Mouse (Mus musculus): ENCODE results near the gene Gm17349.
"Not testable (repeated sequence)": the region's sequence is repeated elsewhere in the genome, so short reads cannot be mapped to it uniquely, and the experiment has no call there.

Gene Gm17349

DNA sequence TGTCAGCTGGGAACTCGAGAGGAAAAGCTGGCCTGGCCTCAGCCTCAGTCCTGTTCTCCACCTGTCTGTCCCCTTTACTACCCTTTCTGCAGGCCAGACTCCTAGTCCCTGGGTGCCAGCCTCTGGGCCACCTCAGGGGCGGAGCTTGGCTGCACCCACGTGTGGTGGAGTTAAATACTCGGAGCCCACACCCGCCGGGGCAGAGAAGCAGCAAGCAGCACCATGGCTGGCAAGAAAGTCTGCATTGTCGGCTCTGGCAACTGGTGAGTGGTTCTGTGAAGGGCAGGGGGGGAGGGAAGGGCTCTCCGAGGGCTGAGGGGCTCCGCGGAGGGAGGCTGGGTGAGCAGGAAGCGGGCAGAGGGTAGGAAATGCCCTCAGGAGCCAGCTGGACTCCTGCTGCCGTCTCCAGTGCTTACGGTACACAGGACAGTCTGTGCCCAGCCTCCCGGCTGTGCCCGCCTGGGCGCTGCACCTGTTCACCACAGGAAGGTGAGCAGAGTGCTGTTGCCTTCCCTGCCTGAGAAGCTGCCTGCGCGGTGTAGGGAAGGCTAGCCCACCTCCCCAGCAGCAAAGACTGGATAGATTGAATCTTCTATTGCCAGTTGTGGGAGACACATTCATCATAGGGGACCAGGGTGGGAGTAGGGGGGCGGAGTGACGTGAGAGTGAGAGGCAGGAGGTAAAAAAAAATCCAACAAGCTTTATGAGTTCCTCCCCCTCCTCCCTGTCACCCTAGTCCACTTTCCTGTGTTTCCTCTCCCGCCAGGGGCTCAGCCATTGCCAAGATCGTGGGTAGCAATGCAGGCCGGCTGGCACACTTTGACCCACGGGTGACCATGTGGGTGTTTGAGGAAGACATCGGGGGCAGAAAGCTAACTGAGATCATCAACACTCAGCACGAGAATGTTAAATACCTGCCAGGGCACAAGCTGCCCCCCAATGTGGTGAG, 12.4 kb upstream of the Gm17349 start, which contains the start of gene Gpd1:
TSS of gene Gpd1 (plus strand) at position 130 of the 949 bp plus-strand sequence.
- peak in 1 of 2 experiments; percentile 57 for DNase-seq (ENCODE audit: low spot score in 2 of 2)

DNA sequence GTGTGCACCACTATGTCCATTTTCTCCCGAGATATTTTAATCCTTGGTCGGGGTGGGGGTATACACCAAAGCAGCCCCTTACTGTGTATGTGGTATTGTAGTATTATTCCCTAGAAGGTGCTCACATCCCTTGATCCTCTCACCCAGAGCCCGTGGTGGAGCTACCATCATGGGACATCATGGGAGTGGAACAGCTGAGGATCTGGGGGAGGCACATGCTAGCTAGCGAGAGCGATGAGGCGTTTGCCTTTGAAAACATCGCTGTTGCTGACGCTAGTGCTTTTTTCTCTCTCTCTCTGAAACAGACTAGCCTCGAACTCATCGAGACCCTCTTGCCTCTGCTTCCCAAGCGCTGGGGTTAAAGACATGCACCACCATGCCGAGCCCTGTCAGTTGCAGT, 11.5 kb upstream of the Gm17349 start:
- DNase-seq (ENCODE audit: low spot score in 2 of 2): no peak

DNA sequence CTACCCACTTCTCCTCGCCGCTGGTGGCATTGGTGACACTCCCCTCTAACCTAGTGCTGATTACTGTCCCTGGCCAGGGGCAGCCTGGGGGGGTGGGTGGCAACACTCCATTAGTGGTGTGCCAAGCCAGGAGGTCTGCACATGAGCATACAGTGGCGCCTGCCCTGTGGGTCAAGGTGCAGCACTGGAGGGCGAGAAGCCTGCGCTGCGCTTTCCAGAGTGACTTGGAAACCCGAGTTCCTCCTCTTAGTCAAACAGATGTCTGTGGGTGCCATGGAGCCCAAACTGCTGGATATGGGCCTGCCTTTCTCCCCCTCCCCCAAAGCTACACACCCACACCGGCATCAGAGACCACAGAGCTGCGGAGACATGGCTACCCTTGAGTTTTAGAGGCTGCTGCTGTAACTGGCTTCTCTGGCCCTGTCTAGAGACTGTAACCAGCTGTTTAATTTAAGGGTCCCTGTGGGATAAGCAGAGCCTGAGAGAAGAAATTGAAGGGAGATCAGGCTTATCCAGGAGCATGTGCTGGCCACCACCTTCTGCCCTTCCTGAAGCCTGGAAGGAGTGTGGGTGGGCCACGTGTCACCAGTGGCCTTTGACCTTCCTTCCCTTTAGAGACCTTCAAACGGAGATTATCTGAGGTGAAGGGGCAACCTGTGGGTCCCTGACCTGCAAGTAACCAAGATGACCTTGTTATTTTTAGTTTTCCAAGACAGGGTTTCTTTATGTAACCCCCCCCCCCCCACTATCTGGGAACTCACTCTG, 10.9 kb upstream of the Gm17349 start:
- peak in 1 of 2 experiments; percentile 11 for DNase-seq (ENCODE audit: low spot score in 2 of 2)

DNA sequence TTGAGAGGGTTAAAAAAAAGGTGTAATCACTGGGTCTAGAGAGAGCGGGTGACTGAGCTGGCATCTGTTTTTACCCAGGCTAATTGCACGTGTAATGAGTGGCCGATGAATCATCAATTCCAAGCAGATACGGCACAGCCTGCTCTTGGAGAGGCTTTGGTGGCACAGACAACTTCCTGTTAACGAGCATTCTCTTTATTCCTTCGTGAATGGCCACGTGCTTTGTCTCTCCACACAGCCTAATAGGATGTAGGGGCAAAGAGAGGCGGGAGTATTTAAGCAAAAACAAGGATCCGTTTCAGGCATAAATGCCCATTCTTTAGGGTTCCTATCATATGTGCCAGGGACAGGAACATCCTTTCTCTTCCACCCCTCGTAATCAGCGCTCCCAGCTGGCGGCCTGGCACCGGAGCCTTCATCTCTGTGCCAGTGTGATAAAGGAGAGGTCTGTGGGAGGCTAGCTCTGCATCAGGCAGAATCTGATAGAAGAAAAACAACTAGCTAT, 10.1 kb upstream of the Gm17349 start:
- no peak for DNase-seq (ENCODE audit: low spot score in 2 of 2)

DNA sequence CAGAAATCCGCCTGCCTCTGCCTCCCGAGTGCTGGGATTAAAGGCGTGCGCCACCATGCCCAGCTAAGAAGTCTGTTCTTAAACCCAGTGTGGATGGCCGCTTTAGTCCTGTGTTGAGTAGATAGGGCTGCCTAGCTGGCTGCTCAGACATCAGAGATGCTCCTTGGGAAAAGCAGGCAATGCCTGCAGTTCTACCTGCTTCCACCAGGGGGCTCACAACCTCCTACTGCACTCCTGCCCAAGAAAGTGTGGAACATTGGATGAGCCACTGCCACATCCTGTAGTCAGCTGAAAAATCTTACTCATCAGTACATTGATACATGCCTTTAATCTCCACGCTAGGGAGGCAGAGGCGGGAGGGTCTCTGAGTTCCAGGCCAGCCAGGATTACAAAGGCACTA, 9.6 kb upstream of the Gm17349 start:
- DNase-seq (ENCODE audit: low spot score in 2 of 2): peak; percentile 68 to 80

DNA sequence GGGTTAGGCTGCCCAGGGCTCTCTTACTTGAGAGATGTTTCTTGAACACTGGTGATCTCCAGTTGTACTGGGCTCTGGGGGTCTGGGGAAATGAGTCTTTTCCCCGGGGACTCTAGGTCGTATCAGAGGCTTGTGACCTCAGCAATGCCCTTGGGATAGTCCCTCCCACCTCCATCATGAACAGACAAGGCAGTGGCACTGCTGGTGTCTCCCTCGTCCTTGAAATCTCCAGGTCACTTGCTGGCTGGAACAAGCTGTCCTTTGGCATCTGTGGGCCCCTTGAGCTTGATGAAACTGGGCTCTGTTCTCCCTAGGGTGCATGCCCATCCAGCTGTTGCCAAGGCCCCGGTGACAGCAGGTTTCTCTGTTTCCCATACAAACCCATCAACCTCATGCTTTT, 8.9 kb upstream of the Gm17349 start:
- no peak for DNase-seq (ENCODE audit: low spot score in 2 of 2)

DNA sequence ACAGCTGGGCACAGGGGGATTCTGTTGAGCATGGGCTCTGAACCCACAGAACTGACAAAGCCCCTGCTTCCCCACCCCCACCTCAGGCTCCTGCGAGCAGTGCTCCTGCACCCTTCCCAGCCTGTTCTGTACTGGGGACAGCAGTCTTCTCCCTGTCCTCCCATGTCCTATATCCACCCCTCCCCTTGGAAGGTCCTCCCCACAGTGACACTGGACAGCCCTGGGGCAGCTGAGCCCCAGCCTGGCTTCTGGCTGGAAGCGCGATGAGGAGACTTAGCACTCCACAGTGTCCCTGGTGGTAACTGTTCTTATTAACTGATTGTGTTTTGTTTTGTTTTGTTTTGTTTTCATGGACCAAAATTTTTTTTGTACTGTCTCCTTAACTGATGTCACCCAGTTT, 8.3 kb upstream of the Gm17349 start:
- DNase-seq (ENCODE audit: low spot score in 2 of 2): no peak

DNA sequence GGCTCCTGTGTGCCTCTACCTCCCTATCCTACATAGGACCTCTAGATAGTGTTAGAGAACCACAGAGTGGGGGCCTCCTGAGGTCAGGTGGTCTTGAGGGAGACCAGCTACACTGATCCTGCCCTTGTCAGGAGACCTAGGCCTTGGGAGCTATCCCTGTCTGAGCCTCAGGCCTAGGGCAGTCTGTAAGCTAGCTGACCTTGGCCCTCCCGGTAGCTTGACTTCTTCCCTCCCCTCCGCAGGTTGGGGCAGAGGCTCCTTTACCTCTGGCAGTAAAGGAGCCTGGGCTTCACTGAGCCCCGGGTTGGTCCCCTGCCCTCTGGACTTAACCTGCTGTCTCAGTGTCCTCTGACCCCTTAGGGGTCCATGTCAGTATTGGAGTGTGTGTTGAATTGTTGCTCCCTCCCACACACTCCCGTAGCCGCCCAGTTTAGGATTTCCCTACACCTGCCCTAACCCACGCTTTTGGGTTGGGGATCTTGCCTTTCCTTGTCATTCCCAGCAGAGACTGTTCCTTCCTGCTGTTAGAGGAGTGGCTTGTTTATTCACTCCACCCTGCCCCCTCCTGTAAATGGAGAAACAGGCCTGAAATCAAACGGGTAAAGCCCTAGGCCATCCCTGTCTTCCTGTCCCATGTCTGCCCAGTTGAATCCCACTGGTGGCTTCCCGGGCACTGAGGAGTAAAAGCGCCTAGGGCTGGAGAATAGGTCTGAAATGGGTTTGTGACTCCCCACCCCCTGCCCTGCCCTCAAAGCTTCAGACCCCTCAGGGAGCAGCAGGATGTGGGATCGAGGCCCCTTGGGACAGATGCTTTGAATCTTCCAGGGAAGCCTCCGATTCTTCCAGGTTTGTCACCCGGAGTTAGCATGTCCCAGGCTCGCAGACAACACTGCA, 7.6 kb upstream of the Gm17349 start:
- DNase-seq (ENCODE audit: low spot score in 2 of 2): no peak

DNA sequence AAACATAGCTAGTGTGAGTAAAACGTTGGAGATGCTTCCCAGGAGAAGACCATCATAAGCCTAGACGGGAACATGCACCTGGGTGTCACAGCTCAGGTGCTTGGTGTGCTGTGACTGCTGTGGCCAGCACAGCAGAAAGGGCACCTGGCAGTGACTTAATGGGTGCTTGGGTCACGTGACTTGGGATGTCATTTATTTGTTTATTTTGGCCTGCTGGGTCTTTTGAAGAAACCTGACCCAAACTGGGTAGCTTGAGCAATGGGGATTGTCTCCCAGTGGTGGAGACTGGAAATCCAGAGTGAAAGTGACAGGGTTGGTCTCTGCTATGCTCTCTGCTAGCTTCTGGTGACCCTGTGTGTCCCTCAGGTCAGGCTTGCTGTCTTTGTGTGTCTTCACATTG, 6.2 kb upstream of the Gm17349 start:
- no peak for DNase-seq (ENCODE audit: low spot score in 2 of 2)

DNA sequence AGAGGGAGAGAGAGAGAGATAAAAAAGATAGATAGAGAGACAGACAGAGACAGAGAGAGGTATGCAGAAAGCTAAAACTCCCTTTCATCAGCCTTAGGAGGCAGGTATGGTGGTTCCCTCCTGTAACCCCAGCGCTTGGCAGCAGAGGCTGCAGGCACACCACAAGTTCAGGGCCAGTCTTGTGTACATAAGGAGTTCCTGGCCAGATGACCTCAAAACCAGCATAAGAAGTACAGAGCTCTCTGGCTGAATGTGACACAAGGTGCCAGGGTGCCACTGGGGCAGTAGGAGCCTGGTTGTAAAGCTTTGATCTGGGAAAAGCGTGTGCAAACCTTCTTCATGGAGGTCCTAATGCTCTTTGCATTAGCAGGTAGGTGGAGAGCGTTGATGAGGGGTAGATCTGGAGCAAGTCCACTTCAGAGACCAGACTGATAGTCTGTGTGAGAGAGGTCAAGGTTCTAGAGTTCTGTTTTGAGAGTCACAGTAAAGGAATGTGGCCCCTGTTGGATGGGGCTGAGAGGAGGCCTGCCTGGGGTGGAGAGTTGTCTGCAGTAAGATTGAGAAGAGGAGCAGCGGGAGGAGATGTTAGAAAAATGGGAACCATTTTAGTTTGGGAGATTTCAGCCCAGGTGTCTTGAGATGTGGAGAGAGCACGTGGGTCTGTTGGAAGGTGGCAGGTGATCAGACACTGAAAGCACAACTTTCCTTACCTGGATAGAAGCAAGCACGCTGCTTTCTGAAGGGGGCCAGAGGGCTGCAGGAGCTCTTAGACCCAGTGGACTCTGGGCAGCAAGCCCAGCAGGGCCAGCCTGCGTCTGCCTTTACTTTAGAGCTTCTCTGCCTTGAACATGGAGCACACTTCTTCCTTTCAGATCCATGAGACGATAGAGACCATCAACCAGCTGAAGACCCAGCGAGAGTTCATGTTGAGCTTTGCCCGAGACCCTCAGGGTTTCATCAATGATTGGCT, 5.2 kb upstream of the Gm17349 start:
- DNase-seq (ENCODE audit: low spot score in 2 of 2): no peak

DNA sequence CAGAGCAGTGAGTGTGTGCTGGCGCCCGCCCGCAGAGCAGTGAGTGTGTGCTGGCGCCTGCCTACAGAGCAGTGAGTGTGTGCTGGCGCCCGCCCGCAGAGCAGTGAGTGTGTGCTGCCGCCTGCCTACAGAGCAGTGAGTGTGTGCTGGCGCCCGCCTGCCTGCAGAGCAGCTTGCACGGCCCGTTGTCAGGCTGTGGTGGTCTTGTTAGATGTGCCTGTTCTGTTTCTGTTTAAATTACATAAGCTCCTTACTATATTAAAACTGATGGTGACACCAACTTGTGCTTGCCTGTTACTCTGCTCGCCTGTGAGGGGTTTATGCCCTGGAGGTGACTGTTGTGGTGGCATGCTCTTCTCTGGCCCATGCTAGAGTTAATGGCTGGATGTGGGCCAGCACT, 2.9 kb upstream of the Gm17349 start:
- DNase-seq (ENCODE audit: low spot score in 2 of 2): no peak

DNA sequence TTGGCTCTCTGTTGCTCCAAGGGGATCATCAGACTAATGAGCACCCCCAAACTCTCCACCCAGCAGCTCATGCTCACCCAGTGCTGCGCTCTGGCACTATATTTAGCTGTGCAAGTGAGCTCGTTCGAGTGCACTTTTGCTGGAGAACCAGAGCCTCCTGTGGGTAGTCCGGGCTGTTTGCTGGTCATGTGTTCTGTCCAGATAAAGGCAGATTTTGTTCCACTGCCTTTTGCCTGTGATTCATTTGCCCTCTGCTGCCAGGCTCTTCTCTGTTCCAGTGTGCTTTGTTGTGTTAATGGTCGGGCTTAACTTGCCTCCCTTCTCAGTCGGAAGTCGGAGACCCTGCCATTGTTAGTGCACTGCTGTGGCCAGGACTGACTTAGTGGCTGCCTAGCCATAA, 409 bp downstream of the Gm17349 start:
- DNase-seq (ENCODE audit: low spot score in 2 of 2): peak in 1 of 2 experiments; percentile 62

DNA sequence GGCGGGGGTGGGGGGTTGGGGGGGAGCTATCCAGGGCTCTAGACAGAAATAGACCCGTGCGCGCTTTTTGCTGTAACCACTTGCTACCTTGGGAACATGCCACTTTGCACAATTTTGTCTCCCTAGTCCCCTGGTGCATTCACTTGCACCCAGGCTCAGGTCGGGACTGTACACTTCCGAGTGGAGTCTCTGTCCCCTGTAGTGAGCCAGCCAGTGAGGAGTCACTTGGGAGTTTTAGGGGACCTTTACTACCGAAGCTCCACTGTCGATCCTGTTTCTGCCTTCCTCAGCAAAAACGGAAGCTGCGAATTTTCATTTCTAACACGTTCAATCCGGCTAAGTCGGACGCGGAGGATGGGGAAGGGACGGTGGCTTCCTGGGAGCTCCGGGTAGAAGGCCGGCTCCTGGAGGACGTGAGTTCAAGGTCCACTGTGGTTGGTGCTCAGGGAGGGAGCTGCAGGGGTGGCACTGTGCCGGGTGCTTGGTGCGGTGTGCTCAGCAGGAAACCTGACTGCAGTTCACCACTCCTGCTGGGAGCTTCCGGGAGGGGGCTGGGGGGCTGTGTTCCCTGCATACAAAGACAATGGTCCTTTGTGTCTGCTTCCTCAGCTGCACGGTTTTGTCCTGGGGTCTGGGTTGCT, 1.1 kb downstream of the Gm17349 start:
- no peak for DNase-seq (ENCODE audit: low spot score in 2 of 2)

DNA sequence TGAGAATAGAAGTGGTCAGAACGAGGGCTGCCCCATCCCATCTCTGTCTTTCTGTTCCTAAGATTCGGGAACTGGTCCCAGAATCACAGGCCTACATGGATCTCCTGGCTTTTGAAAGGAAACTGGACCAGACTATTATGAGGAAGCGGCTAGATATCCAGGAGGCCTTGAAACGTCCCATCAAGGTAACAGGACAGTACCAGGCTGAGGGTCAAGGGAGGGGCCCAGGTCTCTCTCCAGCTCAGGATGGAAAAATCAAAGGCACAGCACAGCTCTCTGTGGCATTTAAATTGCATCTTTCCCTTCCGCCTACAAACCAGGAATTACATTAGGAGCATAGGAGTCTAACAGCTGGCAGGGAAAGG, 1.6 kb downstream of the Gm17349 start:
- no peak for DNase-seq (ENCODE audit: low spot score in 2 of 2)

DNA sequence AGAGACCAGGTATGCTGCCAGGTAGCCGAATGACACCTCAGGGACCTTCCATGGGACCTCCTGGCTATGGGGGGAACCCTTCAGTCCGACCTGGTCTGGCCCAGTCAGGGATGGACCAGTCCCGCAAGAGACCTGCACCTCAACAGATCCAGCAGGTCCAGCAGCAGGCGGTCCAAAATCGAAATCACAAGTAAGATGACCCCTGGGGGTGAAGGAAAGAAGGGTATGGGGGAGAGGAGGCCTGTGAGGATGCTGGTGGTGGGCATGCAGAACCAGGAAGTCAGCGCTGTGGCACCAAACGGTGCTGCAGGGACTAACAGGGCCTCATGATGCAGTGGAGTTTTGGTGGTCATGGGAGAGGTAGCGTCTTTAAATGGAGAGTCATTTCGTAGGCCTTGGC, 2.2 kb downstream of the Gm17349 start:
- DNase-seq (ENCODE audit: low spot score in 2 of 2): no peak

DNA sequence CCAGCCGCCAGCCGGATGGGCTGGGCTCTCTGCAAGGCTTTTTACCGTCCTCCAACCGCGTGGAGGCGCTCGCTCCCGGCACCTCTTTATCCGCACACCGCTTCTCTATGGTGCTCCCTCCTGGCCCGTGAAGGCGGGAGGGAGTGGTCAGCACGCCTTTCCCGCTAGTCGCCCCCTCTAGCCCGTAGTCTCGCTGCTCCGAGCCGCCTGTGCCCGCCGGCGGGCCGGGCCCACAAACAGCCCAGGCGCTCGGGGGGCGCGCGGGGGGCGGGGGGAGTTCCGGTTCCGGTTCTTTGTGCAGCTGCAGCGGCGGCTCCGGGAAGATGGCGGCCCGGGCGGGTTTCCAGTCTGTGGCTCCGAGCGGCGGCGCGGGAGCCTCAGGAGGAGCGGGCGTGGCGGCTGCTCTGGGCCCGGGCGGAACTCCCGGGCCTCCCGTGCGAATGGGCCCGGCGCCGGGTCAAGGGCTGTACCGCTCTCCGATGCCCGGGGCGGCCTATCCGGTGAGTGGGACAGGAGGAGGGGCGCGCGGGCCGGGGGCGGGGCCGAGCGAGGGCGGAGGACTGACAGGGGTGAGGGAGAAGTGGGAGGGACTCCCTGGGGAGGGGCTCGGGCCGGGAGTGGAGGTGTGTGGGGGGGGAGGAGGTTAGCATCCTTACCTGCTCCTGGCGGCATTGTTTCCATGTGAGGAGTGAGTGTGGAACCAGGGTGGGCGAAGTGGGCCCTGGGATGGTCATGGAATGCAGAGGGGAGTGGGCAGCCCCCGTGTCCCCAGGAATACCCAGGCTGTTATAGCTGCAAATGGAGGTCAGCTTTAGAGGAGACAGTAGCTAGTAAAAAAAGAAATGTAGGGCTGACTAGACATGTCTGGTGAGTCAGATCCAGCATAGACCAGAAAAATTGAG, 3.0 kb downstream of the Gm17349 start, which contains the start of gene Smarcd1:
TSS of gene Smarcd1 (plus strand) at position 131 of the 902 bp plus-strand sequence.
- peak; percentile 87 to 93 for DNase-seq (ENCODE audit: low spot score in 2 of 2)

DNA sequence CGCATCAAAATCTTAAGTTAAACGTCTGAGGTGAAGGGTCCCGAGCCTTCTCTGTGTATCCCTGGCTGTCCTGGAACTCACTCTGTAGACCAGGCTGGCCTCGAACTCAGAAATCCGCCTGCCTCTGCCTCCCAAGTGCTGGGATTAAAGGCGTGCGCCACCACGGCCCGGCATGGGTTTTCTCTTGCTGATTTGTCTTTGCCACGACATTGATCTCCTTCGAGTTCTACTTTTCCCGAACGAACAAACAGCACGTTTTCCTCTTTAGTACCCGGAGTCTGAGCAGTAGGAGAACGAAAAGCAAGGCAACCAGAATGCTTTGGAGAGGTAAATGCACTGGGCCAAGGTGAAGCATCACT, 3.7 kb downstream of the Gm17349 start:
- not testable (repeated sequence) for DNase-seq (ENCODE audit: low spot score in 2 of 2)

DNA sequence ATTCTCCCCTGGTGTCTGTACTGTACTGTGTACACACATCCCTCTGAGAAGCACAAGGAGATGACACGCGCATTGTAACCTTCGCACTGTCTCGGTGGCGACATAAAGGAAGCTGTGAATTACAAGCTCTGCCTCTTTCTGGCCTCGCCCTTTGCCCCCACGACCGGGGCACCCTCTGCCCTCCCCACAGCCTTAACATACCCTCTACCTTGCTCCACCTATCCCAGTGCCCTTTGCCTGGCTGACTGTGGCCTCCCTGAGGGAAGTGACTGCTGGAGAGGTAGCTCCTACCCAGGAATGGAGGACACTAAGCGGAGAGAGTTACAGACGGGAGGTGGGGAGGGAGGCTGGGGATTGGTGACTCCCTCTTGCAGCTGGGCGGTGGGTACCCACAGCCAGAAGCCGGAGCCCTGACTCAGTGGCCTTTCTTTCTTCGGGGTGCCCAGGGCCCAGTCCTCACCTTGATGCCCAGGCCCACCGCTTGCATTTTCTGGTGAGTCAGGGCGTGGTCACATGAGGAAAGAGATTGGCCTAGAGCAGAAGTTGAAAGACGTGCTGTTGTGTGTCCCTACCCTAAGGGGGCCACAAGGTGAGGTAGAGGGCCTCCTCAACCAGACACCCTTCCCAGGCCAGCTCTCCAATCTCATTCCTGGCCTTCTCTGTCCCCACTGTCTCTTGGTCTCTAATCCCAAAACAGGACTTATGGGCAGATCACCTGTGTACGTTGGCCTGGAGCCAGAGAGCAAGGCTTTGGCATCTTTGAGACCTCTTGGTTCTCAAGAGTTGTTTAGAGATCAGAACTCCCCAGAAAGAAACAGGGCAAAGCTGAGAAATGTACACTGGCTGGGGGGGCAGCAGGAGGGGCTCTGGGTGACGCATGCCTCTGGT, 4.8 kb downstream of the Gm17349 start:
- no peak for DNase-seq (ENCODE audit: low spot score in 2 of 2)

Data from heart, adult 9 months (tissue).